Mouse (Mus musculus) erythroblast, embryonic 14.5 days (primary cell): Measurements from ENCODE around the gene Ncapg2. TPM values are rescaled to one million over a fixed set of nuclear protein-coding genes. Genes with fewer than 3 reads are reported as not detected.
A peak's percentile ranks its signal among the peaks of the same experiment; 100 is the strongest.

Experiments
- H3K27me3 ChIP-seq: 2 replicates; pipeline ENCODE4 v1.6.1; 2012; ENCODE audit warnings: inconsistent platforms; ENCODE audit not compliant: control insufficient read depth
- H3K36me3 ChIP-seq: 2 replicates; pipeline ENCODE4 v1.6.1; 2012; ENCODE audit warnings: mild to moderate bottlenecking, inconsistent platforms; ENCODE audit not compliant: control insufficient read depth
- H3K4me1 ChIP-seq: 2 replicates; pipeline ENCODE4 v1.6.1; 2012; ENCODE audit warnings: inconsistent platforms; ENCODE audit not compliant: control insufficient read depth
- H3K4me3 ChIP-seq: replicated peaks from 2 replicates; pipeline ENCODE3; 2012; ENCODE audit warnings: moderate library complexity, mild to moderate bottlenecking, inconsistent platforms
- H3K9me3 ChIP-seq: 2 replicates; pipeline ENCODE4 v1.6.1; 2012; ENCODE audit warnings: low read length, inconsistent platforms, mixed read lengths; ENCODE audit not compliant: control insufficient read depth
- GATA1 ChIP-seq: IDR thresholded peaks from 2 replicates; pipeline ENCODE4 v1.6.1; 2012; ENCODE audit warnings: low read length, inconsistent platforms, mixed read lengths
- TAL1 ChIP-seq: IDR thresholded peaks from 3 replicates; pipeline ENCODE4 v1.6.1; 2012; ENCODE audit warnings: low read length, inconsistent platforms, mixed read lengths
- polyA plus RNA-seq: library from polyadenylated mRNA; stranded (reverse); fragments of >175 nt; gene quantifications from 2 replicates; pipeline ENCODE4 v1.2.3, GENCODE M21; 2012

The Ncapg2 gene
- 1.4 and 1.7 TPM in 2 replicates for polyA plus RNA-seq

DNA sequence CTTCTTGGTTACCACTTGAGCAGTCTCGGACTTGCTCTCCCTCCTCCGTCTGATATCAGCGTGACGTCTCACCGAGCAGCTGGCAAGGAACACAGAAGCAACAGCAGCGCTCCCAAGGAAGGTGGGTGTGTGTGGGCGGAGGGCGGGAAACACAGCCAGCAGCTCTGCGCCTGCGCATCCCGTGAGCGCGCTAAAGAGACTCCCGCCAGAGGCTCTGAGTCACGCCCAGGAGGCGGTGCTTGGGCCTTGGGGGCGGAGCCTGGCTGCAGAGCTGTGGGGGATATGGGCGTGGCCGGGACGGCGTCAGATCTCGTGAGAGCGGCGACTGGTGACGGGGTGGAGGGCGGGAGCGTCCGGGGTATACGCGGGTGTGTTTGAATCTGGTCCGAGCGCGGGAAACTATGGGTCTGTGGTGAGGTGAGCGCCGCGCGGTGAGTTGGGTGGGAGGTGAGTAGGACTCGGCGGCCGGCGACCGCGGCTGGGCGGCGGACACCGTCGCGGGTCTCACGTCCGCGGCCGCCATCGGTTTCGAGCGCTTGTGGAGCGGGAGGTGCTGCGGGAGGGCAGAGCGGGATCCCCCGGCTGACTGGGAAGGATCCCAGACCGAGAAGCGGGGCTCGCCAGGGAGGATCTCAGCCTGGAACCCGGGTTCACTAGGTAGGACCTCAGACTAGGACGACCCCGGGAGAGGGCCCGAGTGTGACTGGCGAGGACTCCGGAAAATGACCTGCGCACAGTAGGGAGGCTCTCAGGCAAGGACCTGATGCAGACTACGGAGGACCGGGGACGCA is at the start of gene Ncapg2:
Gene Ncapg2, plus strand, starts transcription at position 358 of the 791 bp plus-strand sequence.
- Histone ChIP-seq H3K36me3 (peaks cover 75% of the 10 kb centered on the region), H3K9me3 (peaks cover 15% of the 10 kb centered on the region), H3K4me1 (peaks cover 53% of the 10 kb centered on the region), H3K4me3 (peak within 1 kb of the TSS; percentile 79), H3K27me3 (no peaks in the 10 kb centered on the region)
- TF ChIP-seq GATA1, result no peak
- TF ChIP-seq TAL1, result no peak

- Histone ChIP-seq H3K36me3 (peaks cover 72% of the 10 kb centered on the region), H3K4me1 (no peaks in the 10 kb centered on the region), H3K27me3 (no peaks in the 10 kb centered on the region), H3K9me3 (no peaks in the 10 kb centered on the region), H3K4me3 (no peak overlapping the region)
- TF ChIP-seq TAL1 (no peak), GATA1 (no peak)
These were observed 43.1 kb upstream of the Ncapg2 start for GRCm38 (mm10) chr12:116362091-116362490.

DNA sequence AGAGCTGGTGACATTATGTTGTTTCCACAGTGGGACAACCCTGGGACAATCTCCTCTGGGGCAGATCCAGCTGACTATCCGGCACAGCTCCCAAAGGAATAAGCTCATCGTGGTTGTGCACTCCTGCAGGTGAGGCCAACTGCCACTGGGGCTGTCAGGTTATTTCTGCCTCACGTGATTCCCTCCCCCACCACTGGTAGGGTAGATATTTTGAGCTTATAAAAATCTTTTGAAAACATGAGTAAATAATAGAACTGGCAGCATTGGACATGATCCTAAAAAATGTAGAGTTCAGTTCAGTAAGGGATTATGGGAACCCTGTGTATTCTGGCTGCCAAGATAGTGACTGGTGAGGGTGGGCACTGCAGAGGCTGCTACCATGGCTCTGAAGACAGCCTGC is 38.3 kb upstream of the Ncapg2 start:
- H3K4me1 ChIP-seq, result no peaks in the 10 kb centered on the region
- no peak for TF ChIP-seq GATA1
- TF ChIP-seq TAL1, result no peak
- H3K9me3 ChIP-seq, result no peaks in the 10 kb centered on the region
- peaks cover 78% of the 10 kb centered on the region for H3K36me3 ChIP-seq
- H3K4me3 ChIP-seq, result no peak overlapping the region
- no peaks in the 10 kb centered on the region for H3K27me3 ChIP-seq

- TF ChIP-seq TAL1, result no peak
- Histone ChIP-seq H3K4me1 (no peaks in the 10 kb centered on the region), H3K9me3 (no peaks in the 10 kb centered on the region), H3K36me3 (peaks cover 80% of the 10 kb centered on the region), H3K27me3 (no peaks in the 10 kb centered on the region), H3K4me3 (no peak overlapping the region)
These were observed 37.9 kb upstream of the Ncapg2 start for GRCm38 (mm10) chr12:116367346-116367745.

DNA sequence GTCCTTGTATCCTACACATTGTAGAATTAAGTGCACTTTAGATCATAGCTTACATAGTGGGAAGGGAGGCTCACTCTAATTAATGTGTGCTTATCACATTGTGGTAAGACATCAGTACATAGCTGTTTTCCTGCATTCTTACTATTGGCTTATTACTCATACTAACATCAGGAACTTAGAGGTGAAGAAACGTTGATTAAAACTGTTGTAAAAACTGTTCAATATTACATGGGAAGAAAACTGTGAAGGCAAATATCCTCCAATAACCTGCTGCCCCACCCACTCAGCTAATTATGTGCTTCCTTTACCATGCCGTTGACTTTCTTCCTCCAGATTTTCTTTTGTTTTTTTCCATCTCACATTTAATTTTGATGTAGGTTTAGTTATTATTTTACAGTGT is 36.3 kb upstream of the Ncapg2 start:
- Histone ChIP-seq H3K36me3 (peaks cover 77% of the 10 kb centered on the region), H3K4me3 (no peak overlapping the region), H3K27me3 (no peaks in the 10 kb centered on the region), H3K4me1 (no peaks in the 10 kb centered on the region), H3K9me3 (no peaks in the 10 kb centered on the region)
- TF ChIP-seq GATA1 (no peak), TAL1 (no peak)

GRCm38 (mm10) chr12:116383101-116383500 is 22.1 kb upstream of the Ncapg2 start:
- TF ChIP-seq GATA1 (no peak), TAL1 (no peak)
- Histone ChIP-seq H3K9me3 (no peaks in the 10 kb centered on the region), H3K36me3 (peaks cover 12% of the 10 kb centered on the region), H3K4me3 (no peak overlapping the region), H3K4me1 (no peaks in the 10 kb centered on the region), H3K27me3 (no peaks in the 10 kb centered on the region)

GRCm38 (mm10) chr12:116383995-116384394 is 21.2 kb upstream of the Ncapg2 start:
- Histone ChIP-seq H3K27me3 (no peaks in the 10 kb centered on the region), H3K4me3 (no peak overlapping the region), H3K9me3 (no peaks in the 10 kb centered on the region), H3K36me3 (peaks cover 12% of the 10 kb centered on the region), H3K4me1 (no peaks in the 10 kb centered on the region)
- TF ChIP-seq GATA1 (no peak), TAL1 (no peak)

DNA sequence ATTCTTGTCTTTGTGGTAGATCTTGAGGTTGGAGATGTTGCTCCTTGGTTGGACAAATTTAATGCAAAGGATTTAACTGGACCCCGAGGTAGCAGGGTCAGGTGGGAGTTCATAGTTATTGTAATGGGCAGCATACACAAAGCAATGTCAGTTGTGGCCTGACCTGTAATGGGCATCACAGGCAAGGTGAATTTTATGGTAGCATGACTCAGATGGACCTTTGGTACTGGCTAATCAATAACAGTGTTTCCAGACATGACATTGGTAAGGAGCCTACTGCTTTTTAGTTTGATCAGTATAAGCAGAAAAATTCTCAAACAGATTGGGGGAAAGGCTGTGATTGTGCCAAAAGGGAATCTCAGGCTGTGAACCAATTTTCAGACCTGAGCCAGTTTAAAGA is 18.4 kb upstream of the Ncapg2 start:
- no peak overlapping the region for H3K4me3 ChIP-seq
- H3K4me1 ChIP-seq, result no peaks in the 10 kb centered on the region
- H3K9me3 ChIP-seq, result no peaks in the 10 kb centered on the region
- H3K27me3 ChIP-seq, result no peaks in the 10 kb centered on the region
- TF ChIP-seq TAL1, result no peak
- no peak for TF ChIP-seq GATA1
- H3K36me3 ChIP-seq, result no peaks in the 10 kb centered on the region

GRCm38 (mm10) chr12:116389868-116390267 is 15.3 kb upstream of the Ncapg2 start:
- Histone ChIP-seq H3K4me3 (no peak overlapping the region), H3K9me3 (no peaks in the 10 kb centered on the region), H3K27me3 (no peaks in the 10 kb centered on the region), H3K36me3 (no peaks in the 10 kb centered on the region), H3K4me1 (no peaks in the 10 kb centered on the region)
- no peak for TF ChIP-seq TAL1
- TF ChIP-seq GATA1, result no peak
